Mouse (Mus musculus): ENCODE measurements around the gene Kdm2a.

DNA sequence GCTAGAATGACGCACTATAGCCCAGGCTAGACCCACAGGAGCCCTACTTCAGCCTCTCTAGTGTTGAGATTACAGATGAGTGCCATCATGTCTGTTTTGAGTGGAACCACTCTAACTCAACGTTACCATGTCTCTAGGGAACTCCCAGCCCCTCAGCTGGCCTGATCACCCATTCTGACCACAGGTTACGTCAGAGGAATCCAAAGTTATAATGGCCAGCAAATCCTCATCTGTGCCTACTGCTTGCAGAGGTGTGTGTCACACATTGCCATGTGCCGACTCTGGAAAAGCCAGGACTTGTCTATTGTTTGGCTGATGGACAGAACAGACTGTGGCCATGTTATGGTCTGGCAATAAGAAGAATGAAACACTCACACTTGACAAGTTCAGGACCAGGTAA lies 102.7 kb downstream of the Kdm2a start:
- no peak for TF ChIP-seq MEF2A (IDR thresholded peaks at IDR 0.05; ENCODE audit: borderline replicate concordance, low read depth, low read length)
- no peak for TF ChIP-seq CTCF (conservative IDR thresholded peaks at IDR 0.05 in 1 of 2, IDR thresholded peaks at IDR 0.05 in 1 of 2; ENCODE audit: low read depth in 2 of 2, low read length in 2 of 2)
- no peak for TF ChIP-seq MAX (IDR thresholded peaks at IDR 0.05; ENCODE audit: low read length)
